Mouse (Mus musculus): ENCODE data around the gene Fgr. TPM values are rescaled to one million over a fixed set of nuclear protein-coding genes. Genes with fewer than 3 reads are reported as not detected.

Gene Fgr
- total and polyA plus RNA-seq, 3 experiments = 0.04 to 0.24 (median 0.13) TPM

DNA sequence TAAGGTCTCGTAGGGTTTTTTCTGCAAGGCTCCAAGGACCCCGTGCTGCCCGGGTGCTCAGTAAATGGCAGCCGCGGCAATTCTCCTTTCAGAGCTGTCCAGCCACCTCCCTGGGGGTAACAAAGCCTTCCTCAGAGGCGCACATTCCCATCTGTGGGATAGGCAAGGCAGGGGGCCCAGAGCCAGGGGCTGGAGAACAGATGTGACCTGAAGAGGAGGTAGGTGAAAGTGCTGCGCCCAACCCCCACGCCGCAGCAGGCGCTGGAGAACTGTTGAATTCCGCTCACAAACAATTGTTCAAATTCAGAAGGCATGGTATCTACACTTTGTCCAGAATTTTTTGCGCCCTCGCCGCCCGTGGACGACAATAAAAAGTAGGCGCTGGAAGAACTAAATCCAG lies 36.7 kb downstream of the Fgr start:
- Histone ChIP-seq H3K79me2 (replicated peaks; ENCODE audit: control insufficient read depth, extremely low read depth, insufficient read depth, poor library complexity, severe bottlenecking) (peaks cover 3% of the 10 kb centered on the region; the same call in 1 of the 2 replicates), H3K4me3 (replicated peaks in 1 of 3; ENCODE audit: low read depth in 2 of 3, low read length in 2 of 3, poor library complexity in 1 of 3) (no peak overlapping the region), H3K36me3 (replicated peaks in 1 of 2; ENCODE audit: control insufficient read depth in 1 of 2, insufficient read depth in 1 of 2, low read length in 1 of 2) (no peaks in the 10 kb centered on the region), H3K27me3 (replicated peaks) (peaks cover 16% of the 10 kb centered on the region), H3K9me3 (replicated peaks; ENCODE audit: low read length) (no peaks in the 10 kb centered on the region), H3K9ac (ENCODE audit: insufficient read depth, low read depth) (no peak overlapping the region), H3K4me1 (ENCODE audit: control insufficient read depth in 1 of 2, insufficient read depth in 2 of 2) (peaks cover 7 to 20% of the 10 kb centered on the region in 2 experiments), H3K27ac (ENCODE audit: insufficient read depth, low read depth) (no peak overlapping the region), H3K4me2 (ENCODE audit: insufficient read depth, low read depth, poor library complexity, severe bottlenecking) (no peak overlapping the region; the same call in 1 of the 2 replicates)
- TF ChIP-seq ZKSCAN1 (IDR thresholded peaks at IDR 0.05; ENCODE audit: borderline replicate concordance, low read depth, low read length) = no peak
- TF ChIP-seq JUND (conservative IDR thresholded peaks at IDR 0.05; ENCODE audit: low read depth, low read length) = no peak
- TF ChIP-seq PAX5 (IDR thresholded peaks at IDR 0.05; ENCODE audit: low read length) = no peak
- no peak for TF ChIP-seq MEF2A (IDR thresholded peaks at IDR 0.05; ENCODE audit: borderline replicate concordance, low read depth, low read length)
- TF ChIP-seq MAFK (IDR thresholded peaks at IDR 0.05; ENCODE audit: insufficient replicate concordance, low read length) = no peak
- no peak for TF ChIP-seq BHLHE40 (IDR thresholded peaks at IDR 0.05; ENCODE audit: low read depth, low read length)
- TF ChIP-seq HCFC1 (IDR thresholded peaks at IDR 0.05; ENCODE audit: low read depth, low read length) = no peak
- no peak for TF ChIP-seq E2F4 (IDR thresholded peaks at IDR 0.05; ENCODE audit: insufficient replicate concordance, low read depth, low read length)
- TF ChIP-seq JUN (IDR thresholded peaks at IDR 0.05; ENCODE audit: insufficient read depth, low read depth, low read length) = no peak
- TF ChIP-seq UBTF (IDR thresholded peaks at IDR 0.05; ENCODE audit: low read depth, low read length) = no peak
- no peak for TF ChIP-seq TCF12 (IDR thresholded peaks at IDR 0.05; ENCODE audit: low read depth, low read length)
- TF ChIP-seq CTCF (conservative IDR thresholded peaks at IDR 0.05 in 1 of 2, IDR thresholded peaks at IDR 0.05 in 1 of 2; ENCODE audit: low read depth in 2 of 2, low read length in 2 of 2) = no peak
- TF ChIP-seq CHD1 (IDR thresholded peaks at IDR 0.05; ENCODE audit: low read depth, low read length) = no peak
- dilution Hi-C loops (cut with MboI; ENCODE audit: extremely low pct_ligation_motif_present, extremely low pct_unique_long_range_greater_than_20kb, low sequenced_read_pairs) = no loop called here
- DNase-seq (ENCODE audit: extremely low read depth) = no peak
- in situ Hi-C loops (cut with MboI; ENCODE audit: low pct_ligation_motif_present, low pct_unique_long_range_greater_than_20kb, low sequenced_read_pairs) = loop anchor here (5.0 to 10.0 kb wide), 2 partner anchors 37 to 194 kb away; no protein-coding TSS in a partner anchor

DNA sequence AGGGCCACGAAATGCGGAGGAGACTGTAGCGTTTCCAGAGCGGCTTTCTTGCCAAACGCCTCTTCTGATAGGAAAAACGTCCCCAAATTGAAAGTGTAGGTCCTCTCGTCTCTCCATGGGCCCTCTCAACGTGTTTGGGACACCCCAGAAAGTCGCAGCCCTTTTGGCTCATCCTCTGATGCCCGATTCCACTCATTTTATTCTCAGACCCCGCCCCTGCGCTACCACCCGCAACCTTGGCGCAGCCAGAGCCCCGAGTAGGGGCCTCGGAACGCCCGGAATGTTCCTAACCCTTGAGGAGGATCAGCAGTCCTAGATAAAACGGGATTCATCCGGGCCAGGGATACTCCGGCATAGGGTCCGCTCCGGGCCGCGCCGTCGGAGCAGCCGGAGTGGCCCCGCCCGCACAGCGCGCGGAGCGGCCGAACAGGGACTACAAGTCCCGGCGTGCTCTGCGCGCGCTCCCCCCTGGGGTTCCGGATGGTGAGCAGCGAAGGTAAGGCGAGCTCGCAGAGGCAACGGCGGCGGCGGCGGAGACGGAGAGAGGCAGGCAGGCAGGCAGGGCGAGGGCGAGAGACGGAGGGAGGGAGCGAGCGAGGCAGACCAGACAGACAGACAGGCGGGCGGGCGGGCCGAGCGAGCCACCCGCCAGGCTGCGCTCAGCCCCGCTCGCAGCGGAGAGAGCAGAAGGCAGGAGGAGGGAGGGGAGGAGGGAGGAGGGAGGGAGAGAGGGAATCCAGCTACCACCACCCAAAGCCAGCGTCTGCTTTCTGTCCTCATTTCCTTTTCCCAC lies 37.3 kb downstream of the Fgr start, which contains the start of gene Ahdc1:
TSS of gene Ahdc1 (plus strand) at position 233 of the 793 bp plus-strand sequence.
- in situ Hi-C loops (cut with MboI; ENCODE audit: low pct_ligation_motif_present, low pct_unique_long_range_greater_than_20kb, low sequenced_read_pairs) = loop anchor here (5.0 to 10.0 kb wide), 2 partner anchors 36 to 194 kb away; no protein-coding TSS in a partner anchor
- Histone ChIP-seq H3K27me3 (replicated peaks) (peaks cover 16% of the 10 kb centered on the region), H3K4me1 (ENCODE audit: control insufficient read depth in 1 of 2, insufficient read depth in 2 of 2) (peaks cover 7 to 26% of the 10 kb centered on the region in 2 experiments)
- TF ChIP-seq RAD21 (IDR thresholded peaks at IDR 0.05; ENCODE audit: low read depth, low read length) = no peak
- peak; percentile 97 for TF ChIP-seq HCFC1 (IDR thresholded peaks at IDR 0.05; ENCODE audit: low read depth, low read length)
- TF ChIP-seq ELF1 (IDR thresholded peaks at IDR 0.05; ENCODE audit: low read depth, low read length) = peak; percentile 90
- TF ChIP-seq POLR2A (IDR thresholded peaks at IDR 0.05; ENCODE audit: low read depth, low read length) = peak; percentile 64; the same call in 1 of the 2 replicates
- no peak for TF ChIP-seq ETS1 (conservative IDR thresholded peaks at IDR 0.05; ENCODE audit: low read depth, low read length)
- no peak; the same call in 1 of the 2 replicates for TF ChIP-seq SMC3 (IDR thresholded peaks at IDR 0.05; ENCODE audit: low read depth, low read length)
- TF ChIP-seq TCF12 (IDR thresholded peaks at IDR 0.05; ENCODE audit: low read depth, low read length) = peak; percentile 71
- TF ChIP-seq ZC3H11A (IDR thresholded peaks at IDR 0.05; ENCODE audit: low read depth, low read length) = no peak
- no peak for TF ChIP-seq ZKSCAN1 (IDR thresholded peaks at IDR 0.05; ENCODE audit: borderline replicate concordance, low read depth, low read length)
- no peak for TF ChIP-seq TBP (conservative IDR thresholded peaks at IDR 0.05; ENCODE audit: low read depth, low read length)
- no peak for TF ChIP-seq E2F4 (IDR thresholded peaks at IDR 0.05; ENCODE audit: insufficient replicate concordance, low read depth, low read length)
- TF ChIP-seq USF2 (conservative IDR thresholded peaks at IDR 0.05; ENCODE audit: low read depth, low read length) = no peak
- peak; percentile 42; the same call in 1 of the 2 replicates for TF ChIP-seq GABPA (IDR thresholded peaks at IDR 0.05; ENCODE audit: insufficient replicate concordance, low read depth, low read length)
- peak; percentile 49; the same call in 1 of the 2 replicates for TF ChIP-seq NELFE (IDR thresholded peaks at IDR 0.05; ENCODE audit: low read depth, low read length)
- TF ChIP-seq CTCF (conservative IDR thresholded peaks at IDR 0.05 in 1 of 2, IDR thresholded peaks at IDR 0.05 in 1 of 2; ENCODE audit: low read depth in 2 of 2, low read length in 2 of 2) = no peak
- TF ChIP-seq ZMIZ1 (IDR thresholded peaks at IDR 0.05; ENCODE audit: low read depth, low read length) = 0 out of 2 replicates have a peak, but pooled peaks have one; percentile 17
- TF ChIP-seq BHLHE40 (IDR thresholded peaks at IDR 0.05; ENCODE audit: low read depth, low read length) = no peak
- TF ChIP-seq NRF1 (IDR thresholded peaks at IDR 0.05; ENCODE audit: low read depth, low read length) = peak; percentile 49
- no peak for TF ChIP-seq ZNF384 (IDR thresholded peaks at IDR 0.05; ENCODE audit: low read depth, low read length)
- TF ChIP-seq EP300 (IDR thresholded peaks at IDR 0.05; ENCODE audit: low read length) = no peak
- no peak for TF ChIP-seq JUN (IDR thresholded peaks at IDR 0.05; ENCODE audit: insufficient read depth, low read depth, low read length)
- TF ChIP-seq MXI1 (IDR thresholded peaks at IDR 0.05; ENCODE audit: low read depth, low read length) = peak; percentile 4; the same call in 1 of the 2 replicates

More for the DNA sequence above, 37.3 kb downstream of the Fgr start, which contains the start of gene Ahdc1:
- Histone ChIP-seq H3K9me3 (replicated peaks; ENCODE audit: low read length) (no peaks in the 10 kb centered on the region), H3K27ac (ENCODE audit: insufficient read depth, low read depth) (peak within 1 kb of the TSS; percentile 46; the same call in 1 of the 2 replicates), H3K36me3 (replicated peaks in 1 of 2; ENCODE audit: control insufficient read depth in 1 of 2, insufficient read depth in 1 of 2, low read length in 1 of 2) (peaks cover 0 to 5% of the 10 kb centered on the region in 2 experiments), H3K4me2 (ENCODE audit: insufficient read depth, low read depth, poor library complexity, severe bottlenecking) (peak within 1 kb of the TSS; percentile 97), H3K4me3 (replicated peaks in 1 of 3; ENCODE audit: low read depth in 2 of 3, low read length in 2 of 3, poor library complexity in 1 of 3) (peak within 1 kb of the TSS; percentile 78 to 94 (median 85)), H3K9ac (ENCODE audit: insufficient read depth, low read depth) (peak within 1 kb of the TSS; percentile 25), H3K79me2 (replicated peaks; ENCODE audit: control insufficient read depth, extremely low read depth, insufficient read depth, poor library complexity, severe bottlenecking) (peaks cover 3% of the 10 kb centered on the region; the same call in 1 of the 2 replicates)
- DNase-seq (ENCODE audit: extremely low read depth) = peak; percentile 85
- dilution Hi-C loops (cut with MboI; ENCODE audit: extremely low pct_ligation_motif_present, extremely low pct_unique_long_range_greater_than_20kb, low sequenced_read_pairs) = no loop called here
